Mouse (Mus musculus): ENCODE measurements around the gene Hist2h2aa2.

The Hist2h2aa2 gene

GRCm38 (mm10) chr3:96197129-96197749 is 42.8 kb downstream of the Hist2h2aa2 start:
- DNase-seq (ENCODE audit: low spot score in 2 of 2), result peak; percentile 68 to 77

DNA sequence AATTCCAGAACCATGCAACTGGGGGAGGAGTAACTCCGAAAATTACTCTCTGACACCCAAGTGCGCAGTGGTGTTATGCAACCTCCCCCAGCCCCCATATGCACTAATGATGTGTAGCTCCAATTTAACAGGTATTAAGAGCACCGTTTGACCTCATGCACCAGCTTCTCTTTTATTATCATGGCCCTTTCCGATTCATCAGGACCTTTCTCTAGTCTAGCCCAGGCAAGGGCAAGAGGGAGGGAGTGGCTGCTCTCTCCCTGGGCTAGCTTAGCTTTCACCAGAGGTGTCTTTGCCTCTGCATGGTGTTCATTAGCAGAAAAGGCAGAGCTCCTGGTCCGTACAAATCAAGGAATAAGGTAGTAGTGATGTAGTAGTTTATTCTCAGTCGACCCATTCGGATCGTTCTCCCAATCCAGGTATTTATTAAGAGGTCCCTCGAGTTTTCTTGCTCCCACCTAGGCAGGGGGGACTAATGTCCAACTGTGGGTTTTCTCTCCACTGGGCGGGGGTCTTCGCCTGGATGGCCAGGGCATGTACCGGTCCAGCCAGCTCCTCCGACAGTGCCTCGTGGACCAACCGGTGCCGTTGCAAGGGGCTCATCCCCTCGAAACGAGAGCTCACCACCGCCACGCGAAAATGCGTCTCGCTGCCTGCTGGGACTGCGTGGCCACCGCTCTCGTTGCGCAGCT is 43.5 kb downstream of the Hist2h2aa2 start:
- DNase-seq (ENCODE audit: low spot score in 2 of 2), result no peak

- DNase-seq (ENCODE audit: low spot score in 2 of 2), result no peak
These were observed 44.3 kb downstream of the Hist2h2aa2 start for GRCm38 (mm10) chr3:96195616-96196313.

- no peak for DNase-seq (ENCODE audit: low spot score in 2 of 2)
These were observed 45.1 kb downstream of the Hist2h2aa2 start for GRCm38 (mm10) chr3:96194966-96195365.

GRCm38 (mm10) chr3:96192977-96193376 is 47.1 kb downstream of the Hist2h2aa2 start:
- DNase-seq (ENCODE audit: low spot score in 2 of 2), result no peak
